Mouse (Mus musculus) bone marrow, adult 2 months (tissue): Measurements from ENCODE around the gene Rhbg. TPM values are rescaled to one million over a fixed set of nuclear protein-coding genes. Genes with fewer than 3 reads are reported as not detected.
"Not testable (repeated sequence)": the region's sequence is repeated elsewhere in the genome, so short reads cannot be mapped to it uniquely, and the experiment has no call there.

Source experiments
- H3K27ac ChIP-seq: fragments of 200-500 bp; 2 replicates; pipeline ENCODE4 v1.5.1; 2012; ENCODE audit warnings: low read depth, mild to moderate bottlenecking, control low read depth, inconsistent platforms, low read length; ENCODE audit not compliant: control insufficient read depth, poor library complexity, insufficient read depth
- H3K4me1 ChIP-seq: fragments of 200-500 bp; 2 replicates; pipeline ENCODE4 v1.6.1; 2011; ENCODE audit warnings: low read length; ENCODE audit not compliant: control insufficient read depth, insufficient read depth
- H3K4me3 ChIP-seq: fragments of 200-500 bp; replicated peaks from 2 replicates; pipeline ENCODE3; 2011; ENCODE audit warnings: mild to moderate bottlenecking, low read depth, low read length, control low read depth; ENCODE audit not compliant: control insufficient read depth
- CTCF ChIP-seq: fragments of 200-500 bp; IDR thresholded peaks from 2 replicates; pipeline ENCODE4 v1.5.1; 2011; ENCODE audit warnings: low read length, control low read depth; ENCODE audit not compliant: control insufficient read depth, insufficient read depth
- POLR2A ChIP-seq: fragments of 200-500 bp; IDR thresholded peaks from 2 replicates; pipeline ENCODE4 v1.6.1; 2011; ENCODE audit warnings: low read depth, mild to moderate bottlenecking, control low read depth, low read length, borderline replicate concordance; ENCODE audit not compliant: control insufficient read depth
- WGBS: fragments of 180-500 bp; shearing (Covaris S2); methylation state at CpG from one replicate; pipeline ENCODE4 v1.1.7; 2018; 5-methylcytosine and 5-hydroxymethylcytosine counted together
- polyA plus RNA-seq: library from polyadenylated mRNA; stranded (reverse); fragments of >200 nt; gene quantifications from 2 replicates; pipeline ENCODE4 v1.2.4, GENCODE M21; 2011; ENCODE audit warnings: low replicate concordance; ENCODE audit not compliant: missing spikeins, insufficient read depth, insufficient read length

Rhbg gene
- polyA plus RNA-seq, 1 experiment = not detected

DNA sequence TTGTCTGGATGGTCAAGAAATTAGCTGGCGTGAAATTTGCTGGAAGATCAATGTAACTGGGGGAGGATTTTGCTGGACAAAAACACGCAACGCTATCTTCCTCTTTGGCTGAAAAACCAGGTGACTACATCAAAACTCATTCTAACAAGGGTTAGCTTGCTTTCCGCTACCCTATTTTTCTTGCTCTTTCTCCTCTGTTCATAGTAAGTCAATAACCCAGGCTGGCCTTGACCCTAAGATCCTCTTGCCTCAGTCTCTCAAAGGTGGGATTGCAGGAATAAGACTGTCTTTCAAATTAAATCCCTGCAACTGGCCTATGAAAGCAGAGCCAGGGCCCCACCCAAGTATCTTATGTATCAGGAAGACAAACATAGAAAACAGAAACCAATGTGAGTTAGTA is 32.6 kb upstream of the Rhbg start, which contains the start of gene Gm38392:
Gene Gm38392, minus strand, starts transcription at position 101 of the 400 bp plus-strand sequence.
- no peaks in the 10 kb centered on the region; the same call in 1 of the 2 replicates for H3K4me1 ChIP-seq
- 91% methylated on average over 4 of the region's 4 CpGs for WGBS
- H3K27ac ChIP-seq = no peak within 1 kb of the TSS
- TF ChIP-seq POLR2A = no peak
- TF ChIP-seq CTCF = no peak
- H3K4me3 ChIP-seq = no peak within 1 kb of the TSS

- H3K4me1 ChIP-seq, H3K4me3 ChIP-seq, H3K27ac ChIP-seq: not testable (repeated sequence)
- no CpG with 5 or more reads among the region's 2 CpGs for WGBS
Observed at GRCm38 (mm10) chr3:88285565-88285895, 31.0 kb upstream of the Rhbg start.

DNA sequence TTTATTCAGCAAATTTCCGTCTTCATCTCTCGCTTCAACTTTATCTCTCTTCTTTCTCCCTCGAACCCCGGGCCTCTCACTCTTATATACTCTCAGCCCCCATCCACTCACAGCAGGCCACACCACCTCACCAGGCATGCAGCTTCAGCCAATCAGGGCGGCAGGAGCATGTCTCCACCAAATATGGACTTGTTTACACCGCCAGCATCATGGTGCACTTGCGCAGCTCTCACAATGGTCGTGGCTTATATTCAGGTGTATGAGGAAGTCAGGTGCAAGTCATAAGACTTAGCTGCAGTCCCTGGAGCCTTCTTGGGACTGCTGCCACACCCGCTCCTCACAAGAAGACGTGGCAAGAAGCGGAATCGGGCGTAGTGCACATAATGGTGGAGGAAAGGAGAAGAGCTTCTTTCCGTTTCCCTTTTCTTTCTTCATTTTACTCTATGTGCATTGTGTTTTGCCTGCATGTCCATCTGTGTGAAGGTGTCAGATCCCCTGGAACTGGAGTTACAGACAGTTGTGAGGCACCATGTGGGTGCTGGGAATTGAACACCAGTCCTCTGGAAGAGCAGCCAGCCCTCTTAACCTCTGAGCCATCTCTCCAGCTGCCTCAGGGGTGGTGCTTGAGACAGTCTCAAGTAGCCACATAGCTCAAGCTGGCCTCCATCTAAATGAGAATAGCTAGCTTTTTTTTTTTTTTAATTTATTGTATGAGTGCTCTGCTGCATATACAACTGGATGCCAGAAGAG is 30.5 kb upstream of the Rhbg start:
- WGBS = 85% methylated on average over 14 of the region's 14 CpGs

DNA sequence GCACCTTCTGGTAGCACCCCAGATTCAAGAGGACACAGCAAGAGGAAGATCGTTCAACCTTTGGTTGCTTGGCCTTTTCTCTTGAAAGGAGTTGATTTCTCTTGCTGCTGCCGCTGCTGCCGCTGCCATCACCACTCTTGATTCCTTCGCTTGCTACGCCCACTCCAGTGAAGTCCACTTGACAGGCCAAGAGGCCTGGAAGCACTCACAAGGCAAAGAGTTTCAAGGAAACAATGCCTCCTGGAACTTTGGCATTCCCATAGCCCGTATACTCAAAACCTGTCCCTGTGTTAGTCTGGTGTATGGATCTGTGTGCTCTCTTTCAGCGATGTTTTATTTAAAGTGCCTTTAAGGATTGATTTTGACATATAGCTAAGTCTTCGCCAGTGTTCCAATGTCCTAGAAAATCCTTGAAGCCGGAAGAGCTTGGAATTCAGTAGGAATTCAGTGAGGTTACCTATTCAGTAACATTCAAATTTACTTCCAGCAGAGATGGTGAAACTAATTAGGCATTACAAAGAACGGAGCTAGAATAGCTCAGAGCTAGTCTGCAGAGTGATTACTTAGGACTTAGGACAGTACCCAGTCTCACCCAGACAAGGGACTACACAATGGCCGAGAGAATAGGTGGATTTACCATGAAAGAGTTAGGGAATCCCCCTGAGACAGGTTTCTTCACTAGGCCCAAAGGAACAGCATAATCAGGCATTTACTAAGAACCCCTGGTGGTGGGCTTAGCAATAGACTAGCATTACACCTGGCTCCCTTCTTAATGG is 26.8 kb upstream of the Rhbg start:
- not testable (repeated sequence) for H3K4me3 ChIP-seq, H3K27ac ChIP-seq, H3K4me1 ChIP-seq
- WGBS = 79% methylated on average over 11 of the region's 11 CpGs

More for the DNA sequence above, 30.5 kb upstream of the Rhbg start:
- H3K4me3 ChIP-seq, H3K27ac ChIP-seq, H3K4me1 ChIP-seq: not testable (repeated sequence)

DNA sequence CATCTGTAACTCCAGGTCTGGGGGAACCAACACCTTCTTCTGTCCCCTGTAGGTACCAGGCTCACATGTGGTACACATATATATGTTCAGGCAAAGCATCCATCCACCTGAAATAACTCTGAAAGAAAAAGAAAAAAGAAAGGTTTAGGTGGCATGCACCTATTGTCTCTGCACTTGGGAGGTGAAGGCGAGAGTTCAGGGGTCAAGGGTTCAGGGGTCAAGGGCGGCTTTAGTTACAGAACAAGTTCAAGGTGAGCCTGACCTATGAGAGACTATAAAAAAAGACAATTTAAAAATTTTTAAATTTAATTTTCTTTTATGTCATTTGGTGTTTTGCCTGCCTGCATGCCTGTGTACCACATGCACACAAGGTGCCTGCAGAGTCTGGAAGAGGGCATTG is 25.5 kb upstream of the Rhbg start:
- Histone ChIP-seq H3K4me3 (no peak overlapping the region), H3K27ac (no peak overlapping the region), H3K4me1 (no peaks in the 10 kb centered on the region)
- WGBS = 83% methylated on average over 2 of the region's 2 CpGs
- TF ChIP-seq POLR2A (no peak), CTCF (no peak)

DNA sequence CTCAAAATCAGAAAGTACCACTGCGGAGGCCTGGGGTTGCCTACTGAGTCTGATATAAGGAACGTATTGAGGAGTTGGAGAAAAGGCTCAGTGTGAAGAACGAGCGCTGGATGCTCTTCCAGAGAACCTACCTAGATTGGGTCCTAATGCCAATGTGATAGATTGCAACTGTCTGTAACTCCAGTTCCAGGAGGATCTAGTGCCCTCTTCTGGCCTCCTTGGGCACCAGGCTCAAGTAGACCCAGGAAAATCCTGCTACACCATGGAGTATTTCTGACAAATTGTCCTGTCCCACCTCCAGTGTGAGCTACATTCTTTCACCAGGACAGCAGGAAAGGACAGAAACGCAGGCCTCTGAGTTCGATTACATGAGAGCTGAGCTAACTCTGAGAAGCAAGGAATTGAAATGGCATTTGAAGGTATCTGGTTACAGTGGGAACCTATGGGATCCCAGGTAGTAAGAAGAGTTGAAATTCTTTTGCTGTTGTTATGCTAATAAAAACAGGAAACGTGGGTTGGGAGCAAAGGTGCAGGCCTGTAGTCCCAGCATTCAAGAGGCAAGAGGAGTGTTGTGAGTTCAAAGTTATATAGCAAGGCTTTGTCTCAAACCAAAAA is 22.1 kb upstream of the Rhbg start:
- WGBS = 58% methylated on average over 7 of the region's 7 CpGs
- TF ChIP-seq CTCF (peak; percentile 25; the same call in 1 of the 2 replicates), POLR2A (no peak)
- Histone ChIP-seq H3K4me3 (no peak overlapping the region), H3K27ac (no peak overlapping the region), H3K4me1 (no peaks in the 10 kb centered on the region)

DNA sequence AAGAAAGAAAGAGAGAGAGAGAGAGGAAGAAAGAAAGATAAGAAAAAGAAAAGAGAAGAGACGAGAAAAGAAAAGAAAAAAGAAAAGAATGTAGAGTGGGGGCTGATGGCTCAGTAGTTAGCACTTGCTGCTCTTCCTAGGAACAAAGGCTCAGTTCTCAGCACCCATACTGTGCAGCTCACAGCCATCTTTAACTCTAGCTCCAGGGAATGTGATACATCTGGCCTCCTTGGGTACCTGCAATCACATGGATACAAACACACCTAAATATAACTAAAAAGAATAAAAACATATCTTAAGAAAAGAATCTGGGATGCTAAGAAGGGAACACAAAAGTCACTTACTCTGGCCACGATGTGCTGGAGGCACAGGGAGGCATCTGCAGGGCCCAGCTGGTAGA is 21.6 kb upstream of the Rhbg start:
- Histone ChIP-seq H3K4me3 (no peak overlapping the region), H3K4me1 (no peaks in the 10 kb centered on the region), H3K27ac (no peak overlapping the region)
- TF ChIP-seq CTCF (no peak), POLR2A (no peak)
- 71% methylated on average over 2 of the region's 2 CpGs for WGBS

DNA sequence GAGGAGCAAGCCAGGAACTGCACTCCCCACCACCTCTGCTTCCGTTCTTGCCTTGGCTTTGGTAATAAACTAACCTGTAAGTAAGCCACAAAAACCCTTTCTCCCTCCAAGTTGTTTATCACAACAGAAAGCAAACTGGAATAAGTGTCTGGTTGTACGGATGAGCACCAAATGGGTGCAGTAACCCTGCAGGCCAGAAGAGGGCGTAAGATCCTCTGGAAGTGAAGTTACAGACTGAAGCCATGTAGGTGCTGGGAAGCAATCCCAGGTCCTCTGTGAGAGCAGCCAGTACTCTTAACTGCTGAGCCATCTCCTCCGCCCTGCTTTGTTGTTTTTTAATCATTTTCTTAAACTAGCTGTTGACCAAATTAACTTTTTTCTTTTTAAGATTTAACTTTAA is 19.5 kb upstream of the Rhbg start:
- no peak overlapping the region for H3K4me3 ChIP-seq
- whole genome bisulfite sequencing = 89% methylated on average over 4 of the region's 4 CpGs
- TF ChIP-seq CTCF (peak; percentile 35; the same call in 1 of the 2 replicates), POLR2A (no peak)
- H3K4me1 ChIP-seq = no peaks in the 10 kb centered on the region
- H3K27ac ChIP-seq = no peak overlapping the region

DNA sequence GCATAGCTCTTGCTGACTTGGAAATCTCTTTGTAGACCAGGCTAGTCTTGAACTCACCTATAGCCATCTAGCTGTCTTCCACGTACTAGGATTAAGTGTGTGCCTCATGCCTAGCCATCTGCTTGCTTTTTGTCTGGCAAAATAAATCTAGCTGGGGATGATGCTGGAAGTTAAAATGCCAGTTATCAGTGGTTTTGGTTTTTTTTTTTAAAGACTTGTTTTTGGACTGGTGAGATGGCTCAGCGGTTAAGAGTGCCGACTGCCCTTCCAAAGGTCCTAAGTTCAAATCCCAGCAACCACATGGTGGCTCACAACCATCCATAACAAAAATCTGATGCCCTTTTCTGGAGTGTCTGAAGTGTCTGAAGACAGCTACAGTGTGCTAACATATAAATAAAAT is 17.4 kb upstream of the Rhbg start:
- 80% methylated on average over 3 of the region's 3 CpGs for WGBS
- Histone ChIP-seq H3K4me1 (no peaks in the 10 kb centered on the region), H3K27ac (no peak overlapping the region), H3K4me3 (no peak overlapping the region)
- TF ChIP-seq POLR2A (no peak), CTCF (no peak)

DNA sequence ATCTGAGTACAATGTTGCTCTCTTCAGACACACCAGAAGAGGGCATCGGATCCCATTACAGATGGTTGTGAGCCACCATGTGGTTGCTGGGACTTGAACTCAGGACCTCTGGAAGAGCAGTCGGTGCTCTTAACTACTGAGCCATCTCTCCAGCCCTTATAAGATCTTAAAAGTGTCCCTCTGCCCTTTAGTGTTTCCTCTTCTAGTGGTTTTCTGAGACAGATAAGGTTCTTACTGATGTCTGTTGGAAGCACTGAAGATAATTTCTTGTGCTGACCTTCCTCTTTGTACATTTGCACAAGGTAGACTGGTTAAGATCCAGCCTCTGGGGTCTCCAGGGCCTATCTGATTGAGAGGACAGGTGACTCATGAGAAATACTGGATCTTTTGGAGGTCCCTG is 16.8 kb upstream of the Rhbg start:
- not testable (repeated sequence) for H3K4me1 ChIP-seq, H3K4me3 ChIP-seq, H3K27ac ChIP-seq
- 72% methylated on average over 2 of the region's 2 CpGs for WGBS
